Mouse (Mus musculus) telencephalon, adult 2 months (tissue): ENCODE data around the gene Fez2.

Experiments
- DNase-seq: peaks from one replicate; pipeline ENCODE4 v3.0.0-alpha.2; 2011; ENCODE audit warnings: low read depth, low spot score

Fez2 gene

GRCm38 (mm10) chr17:78366070-78366469, 51.9 kb downstream of the Fez2 start:
- no peak for DNase-seq

GRCm38 (mm10) chr17:78364555-78365302, 53.2 kb downstream of the Fez2 start:
- no peak for DNase-seq

- DNase-seq: no peak
These were observed 55.8 kb downstream of the Fez2 start for GRCm38 (mm10) chr17:78361939-78362728.

GRCm38 (mm10) chr17:78358251-78358726, 59.7 kb downstream of the Fez2 start:
- DNase-seq: no peak

GRCm38 (mm10) chr17:78357753-78358152, 60.2 kb downstream of the Fez2 start:
- DNase-seq: no peak

- DNase-seq: no peak
These were observed 62.3 kb downstream of the Fez2 start for GRCm38 (mm10) chr17:78355611-78356010.

GRCm38 (mm10) chr17:78354871-78355270, 63.1 kb downstream of the Fez2 start:
- DNase-seq: no peak

- no peak for DNase-seq
These were observed 63.5 kb downstream of the Fez2 start for GRCm38 (mm10) chr17:78354411-78354810.

GRCm38 (mm10) chr17:78352500-78352855, 65.5 kb downstream of the Fez2 start:
- no peak for DNase-seq

GRCm38 (mm10) chr17:78351676-78352499, 66.1 kb downstream of the Fez2 start:
- DNase-seq: no peak

GRCm38 (mm10) chr17:78347111-78347801, 70.7 kb downstream of the Fez2 start:
- DNase-seq: no peak

- no peak for DNase-seq
These were observed 74.3 kb downstream of the Fez2 start for GRCm38 (mm10) chr17:78343688-78344087.

- DNase-seq: no peak
These were observed 82.7 kb downstream of the Fez2 start for GRCm38 (mm10) chr17:78335250-78335649.

GRCm38 (mm10) chr17:78333275-78333674, 84.7 kb downstream of the Fez2 start:
- DNase-seq: no peak

- DNase-seq: no peak
These were observed 86.5 kb downstream of the Fez2 start for GRCm38 (mm10) chr17:78331438-78331837.

- DNase-seq: no peak
These were observed 89.7 kb downstream of the Fez2 start for GRCm38 (mm10) chr17:78328287-78328686.

- no peak for DNase-seq
These were observed 90.8 kb downstream of the Fez2 start for GRCm38 (mm10) chr17:78327187-78327586.

- DNase-seq: no peak
These were observed 91.6 kb downstream of the Fez2 start for GRCm38 (mm10) chr17:78326381-78326780.

- DNase-seq: no peak
These were observed 92.1 kb downstream of the Fez2 start for GRCm38 (mm10) chr17:78325761-78326332.

GRCm38 (mm10) chr17:78322369-78323335, 95.3 kb downstream of the Fez2 start:
- DNase-seq: no peak
